9 mouse cellular contexts compared by ENCODE assay signal in the genomic region with DNA sequence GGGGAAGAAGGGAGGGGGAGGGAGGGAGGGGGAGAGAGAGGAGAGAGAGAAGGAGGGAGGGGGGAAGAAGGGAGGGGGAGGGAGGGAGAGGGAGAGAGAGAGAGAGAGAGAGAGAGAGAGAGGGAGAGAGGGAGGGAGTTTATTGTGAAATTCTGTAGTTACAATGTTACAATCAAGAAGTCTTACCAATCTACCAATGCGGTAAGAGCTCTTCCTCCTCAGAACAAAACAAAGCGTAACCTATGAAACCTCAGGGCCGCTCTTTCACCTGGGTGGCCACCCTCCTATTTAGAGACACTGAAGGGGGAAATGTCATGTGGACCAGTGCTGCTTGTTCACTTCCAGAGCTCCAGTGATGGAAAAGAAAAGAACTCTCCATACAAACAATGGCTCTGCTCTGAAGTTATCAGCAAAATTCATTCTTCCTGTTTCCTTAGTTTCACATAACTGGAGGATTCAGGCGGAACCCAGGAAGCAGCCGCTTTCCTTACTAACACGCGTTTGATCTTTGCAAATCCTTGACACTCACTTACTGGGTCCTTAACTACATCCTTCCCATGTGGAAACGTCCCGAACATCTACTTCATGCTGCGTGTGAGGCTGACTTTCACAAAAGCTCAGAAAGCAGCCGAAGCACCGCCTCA.
A peak's percentile ranks its signal among the peaks of the same experiment; 100 is the strongest.
DNase-seq lines count a peak whose midpoint lies in the region; ATAC-seq and TF ChIP-seq lines count a peak whose summit lies in the region.
"Had no signal": no experiment of that assay in that cellular context is flagged by ENCODE, and none has a peak within 500 bp of the region (broad histone marks: within the 10 kb centered on the region; RNA-seq: fewer than 3 reads in every experiment).

No protein-coding gene starts in this region.

- H3K36me3 ChIP-seq in embryonic facial prominence, embryonic 15.5 days: no peaks in the 10 kb centered on the region
- no peaks in the 10 kb centered on the region for H3K36me3 ChIP-seq in embryonic facial prominence, embryonic 10.5 days (replicated peaks)
- H3K36me3 ChIP-seq in heart, embryonic 11.5 days (ENCODE audit: control insufficient read depth, insufficient read depth, low read length): no peaks in the 10 kb centered on the region
- H3K36me3 ChIP-seq in kidney, postnatal 0 days (ENCODE audit: insufficient read depth, low read length): no peaks in the 10 kb centered on the region
- H3K36me3 ChIP-seq in hindbrain, embryonic 11.5 days (ENCODE audit: control insufficient read depth, insufficient read depth, low read length): no peaks in the 10 kb centered on the region
- H3K36me3 ChIP-seq: embryonic facial prominence, embryonic 12.5 days had no signal

- TF ChIP-seq CTCF in kidney, postnatal 0 days (IDR thresholded peaks at IDR 0.05; ENCODE audit: low read depth): no peak

- no peak for DNase-seq in embryonic facial prominence, embryonic 10.5 days (ENCODE audit: low spot score)
- peak; percentile 75 for DNase-seq in kidney, postnatal 0 days (ENCODE audit: low spot score)
- peak; percentile 49 for DNase-seq in lung, postnatal 36 days
- no peak for DNase-seq in hindbrain, embryonic 11.5 days (ENCODE audit: low spot score)
- no peak for DNase-seq in cerebellum, adult 9-10 months
- DNase-seq in retina, embryonic 14.5 days (ENCODE audit: low spot score): no peak

- H3K27ac ChIP-seq in embryonic facial prominence, embryonic 15.5 days (replicated peaks): no peak overlapping the region
- no peak overlapping the region for H3K27ac ChIP-seq in embryonic facial prominence, embryonic 10.5 days (replicated peaks)
- H3K27ac ChIP-seq in heart, embryonic 11.5 days (ENCODE audit: low read depth, low read length): no peak overlapping the region
- peak overlapping the region; percentile 70 for H3K27ac ChIP-seq in kidney, postnatal 0 days
- H3K27ac ChIP-seq in hindbrain, embryonic 11.5 days (ENCODE audit: low read depth, low read length): no peak overlapping the region
- H3K27ac ChIP-seq: embryonic facial prominence, embryonic 12.5 days had no signal

- H3K27me3 ChIP-seq in embryonic facial prominence, embryonic 15.5 days: no peaks in the 10 kb centered on the region
- no peaks in the 10 kb centered on the region for H3K27me3 ChIP-seq in embryonic facial prominence, embryonic 10.5 days (replicated peaks; ENCODE audit: low read depth, poor library complexity, severe bottlenecking)
- H3K27me3 ChIP-seq in heart, embryonic 11.5 days (ENCODE audit: control insufficient read depth, insufficient read depth, low read length): no peaks in the 10 kb centered on the region
- no peaks in the 10 kb centered on the region for H3K27me3 ChIP-seq in kidney, postnatal 0 days (ENCODE audit: insufficient read depth, low read length)
- no peaks in the 10 kb centered on the region for H3K27me3 ChIP-seq in hindbrain, embryonic 11.5 days (ENCODE audit: control insufficient read depth, insufficient read depth, low read length)
- H3K27me3 ChIP-seq: embryonic facial prominence, embryonic 12.5 days had no signal

- H3K9ac ChIP-seq in embryonic facial prominence, embryonic 15.5 days: no peak overlapping the region
- no peak overlapping the region for H3K9ac ChIP-seq in heart, embryonic 11.5 days (ENCODE audit: low read depth, low read length)
- H3K9ac ChIP-seq in kidney, postnatal 0 days (ENCODE audit: low read depth, low read length): peak overlapping the region; percentile 40; the same call in 1 of the 2 replicates
- no peak overlapping the region for H3K9ac ChIP-seq in hindbrain, embryonic 11.5 days (ENCODE audit: low read depth, low read length)
- H3K9ac ChIP-seq: embryonic facial prominence, embryonic 12.5 days had no signal

- no peaks in the 10 kb centered on the region for H3K9me3 ChIP-seq in embryonic facial prominence, embryonic 15.5 days (replicated peaks)
- no peaks in the 10 kb centered on the region for H3K9me3 ChIP-seq in embryonic facial prominence, embryonic 10.5 days
- no peaks in the 10 kb centered on the region for H3K9me3 ChIP-seq in heart, embryonic 11.5 days (replicated peaks; ENCODE audit: control insufficient read depth, low read length)
- H3K9me3 ChIP-seq in kidney, postnatal 0 days (replicated peaks; ENCODE audit: low read length): no peaks in the 10 kb centered on the region
- no peaks in the 10 kb centered on the region for H3K9me3 ChIP-seq in hindbrain, embryonic 11.5 days (ENCODE audit: control insufficient read depth, low read length)
- H3K9me3 ChIP-seq: embryonic facial prominence, embryonic 12.5 days had no signal

- H3K4me1 ChIP-seq in embryonic facial prominence, embryonic 15.5 days: no peaks in the 10 kb centered on the region
- H3K4me1 ChIP-seq in embryonic facial prominence, embryonic 10.5 days: 0 out of 2 replicates have a peak, but pooled peaks cover 6% of the 10 kb centered on the region
- H3K4me1 ChIP-seq in heart, embryonic 11.5 days (ENCODE audit: control insufficient read depth, insufficient read depth, low read length): no peaks in the 10 kb centered on the region
- no peaks in the 10 kb centered on the region for H3K4me1 ChIP-seq in kidney, postnatal 0 days (replicated peaks; ENCODE audit: insufficient read depth, low read length)
- H3K4me1 ChIP-seq in hindbrain, embryonic 11.5 days (replicated peaks; ENCODE audit: control insufficient read depth, insufficient read depth, low read length): no peaks in the 10 kb centered on the region
- H3K4me1 ChIP-seq: embryonic facial prominence, embryonic 12.5 days had no signal

- no peak overlapping the region for H3K4me3 ChIP-seq in embryonic facial prominence, embryonic 15.5 days (replicated peaks)
- H3K4me3 ChIP-seq in embryonic facial prominence, embryonic 10.5 days: no peak overlapping the region
- H3K4me3 ChIP-seq in heart, embryonic 11.5 days (ENCODE audit: low read depth, low read length): no peak overlapping the region
- H3K4me3 ChIP-seq in kidney, postnatal 0 days (replicated peaks; ENCODE audit: low read depth, low read length): peak overlapping the region; percentile 29
- H3K4me3 ChIP-seq in hindbrain, embryonic 11.5 days (ENCODE audit: low read depth, low read length): no peak overlapping the region
- H3K4me3 ChIP-seq: embryonic facial prominence, embryonic 12.5 days had no signal

- WGBS in embryonic facial prominence, embryonic 15.5 days: 60% methylated on average over 12 of the region's 12 CpGs
- 58% methylated on average over 12 of the region's 12 CpGs for WGBS in embryonic facial prominence, embryonic 10.5 days
- 36% methylated on average over 12 of the region's 12 CpGs for WGBS in heart, embryonic 11.5 days (ENCODE audit: insufficient replicate concordance)
- WGBS in kidney, postnatal 0 days: 7% methylated on average over 12 of the region's 12 CpGs
- WGBS in hindbrain, embryonic 11.5 days: 58% methylated on average over 12 of the region's 12 CpGs

- H3K4me2 ChIP-seq in embryonic facial prominence, embryonic 15.5 days (replicated peaks): 0 out of 2 replicates have a peak overlapping the region, but pooled peaks have one; percentile 17
- peak overlapping the region; percentile 27 for H3K4me2 ChIP-seq in heart, embryonic 11.5 days
- H3K4me2 ChIP-seq in kidney, postnatal 0 days (ENCODE audit: low read length): peak overlapping the region; percentile 53
- H3K4me2 ChIP-seq in hindbrain, embryonic 11.5 days (replicated peaks; ENCODE audit: low read depth, low read length): no peak overlapping the region
- H3K4me2 ChIP-seq: embryonic facial prominence, embryonic 12.5 days had no signal

- ATAC-seq in embryonic facial prominence, embryonic 15.5 days (ENCODE audit: insufficient number of reproducible peaks, low FRiP score, low TSS enrichment, low read depth): no peak
- no peak for ATAC-seq in heart, embryonic 11.5 days (replicated peaks; ENCODE audit: insufficient number of reproducible peaks, low FRiP score, low TSS enrichment)
- 0 out of 2 replicates have a peak, but pooled peaks have one; percentile 17 for ATAC-seq in kidney, postnatal 0 days (replicated peaks; ENCODE audit: low FRiP score, low read depth)
- ATAC-seq in hindbrain, embryonic 11.5 days (ENCODE audit: low FRiP score): no peak

Comparison
In these comparisons a context has a peak if more than half of its experiments do, and no peak if none do; other contexts are left out.
1. DNase-seq: peak in kidney, postnatal 0 days (single experiment) and lung, postnatal 36 days (single experiment); none in embryonic facial prominence, embryonic 10.5 days (single experiment), hindbrain, embryonic 11.5 days (single experiment), cerebellum, adult 9-10 months (single experiment) and retina, embryonic 14.5 days (single experiment).